Mouse (Mus musculus) lung, adult 18-20 months (tissue): ENCODE results near the gene Ramp2.

ENCODE experiments used
- DNase-seq, 2 experiments: peaks; one replicate each; pipeline ENCODE4 v3.0.0; 2022; ENCODE audit warnings: mixed read lengths in 2 of 2

The Ramp2 gene

DNA sequence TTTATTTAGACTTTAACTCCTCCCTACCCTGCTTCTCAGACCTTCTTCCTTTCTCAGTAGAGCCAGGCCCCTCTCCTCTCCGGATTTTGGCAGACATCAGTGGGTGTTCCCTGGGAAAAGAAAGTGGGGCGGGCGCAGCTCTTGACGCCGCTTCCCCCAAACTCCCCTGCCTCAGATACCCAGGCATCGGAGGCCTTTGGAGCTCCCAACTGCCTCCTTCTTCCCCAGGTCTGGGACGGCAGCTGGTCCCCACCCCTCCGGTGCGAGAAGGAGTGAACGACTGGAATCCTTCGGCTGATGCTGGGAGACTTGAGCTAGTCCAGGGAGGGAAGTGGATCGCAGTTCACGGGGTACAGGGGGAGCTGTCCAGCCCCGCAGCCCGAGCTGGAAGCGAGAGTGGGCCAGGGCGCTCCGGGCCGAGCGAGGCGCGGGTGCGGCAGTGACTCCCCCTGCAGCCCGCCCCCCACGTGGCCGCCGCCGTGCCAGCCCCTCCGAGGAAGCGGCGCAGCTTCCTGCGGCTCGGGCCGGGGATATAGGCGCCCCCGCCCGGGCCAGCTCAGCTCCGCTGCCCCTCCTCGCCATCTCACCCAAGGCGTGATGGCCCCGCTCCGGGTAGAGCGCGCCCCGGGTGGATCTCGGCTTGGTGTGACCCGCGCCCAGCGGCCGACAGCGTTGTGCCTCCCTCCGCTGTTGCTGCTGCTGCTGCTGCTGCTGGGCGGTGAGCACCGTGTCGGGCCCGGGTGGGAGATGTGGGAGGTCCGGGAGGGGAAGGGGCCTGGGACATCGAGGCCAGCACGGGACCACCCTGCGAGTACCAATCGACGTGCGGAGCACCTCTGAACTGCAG lies at the start of gene Ramp2:
Gene Ramp2 (plus strand): TSS at position 174 of the 847 bp plus-strand sequence.
- DNase-seq = peak; percentile 78 to 85

DNA sequence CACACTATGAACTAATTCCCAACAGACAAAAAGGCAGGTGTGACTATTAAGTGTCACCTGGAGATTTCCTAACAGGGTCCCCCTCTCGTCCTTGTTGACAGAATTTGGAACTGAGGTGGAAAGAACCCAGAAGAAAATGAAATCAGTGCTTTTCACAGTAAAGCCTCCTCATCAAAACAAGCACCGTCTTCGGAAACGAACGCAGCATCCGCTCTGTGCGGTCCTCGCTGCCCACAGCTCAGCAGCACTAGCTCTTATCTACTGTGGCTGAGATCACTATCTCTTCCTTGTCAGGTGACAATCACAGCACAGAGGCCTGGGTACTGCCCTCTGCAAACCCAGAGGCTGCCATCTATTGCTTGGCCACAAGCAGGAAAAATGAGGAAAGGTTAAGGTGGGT lies 49.7 kb upstream of the Ramp2 start:
- DNase-seq = no peak

DNA sequence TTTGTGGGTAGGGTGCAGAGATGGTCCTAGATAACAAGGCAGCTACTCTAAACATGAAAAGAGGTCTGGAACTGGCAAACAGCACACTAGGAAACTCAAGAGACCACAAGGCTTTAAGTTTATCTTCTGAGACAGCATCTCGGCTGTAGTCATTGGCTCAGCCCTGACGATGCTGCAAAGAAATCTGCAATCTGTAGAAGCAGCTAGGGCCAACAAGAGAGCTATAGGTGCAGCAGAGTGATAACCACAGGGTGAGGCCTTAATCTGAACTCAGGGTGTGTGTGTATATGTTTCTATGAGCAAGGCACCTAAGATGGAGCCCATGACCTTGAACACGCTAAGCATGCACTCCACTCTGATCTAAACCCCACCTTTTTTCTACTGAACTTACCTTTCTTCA lies 46.3 kb upstream of the Ramp2 start:
- no peak for DNase-seq

DNA sequence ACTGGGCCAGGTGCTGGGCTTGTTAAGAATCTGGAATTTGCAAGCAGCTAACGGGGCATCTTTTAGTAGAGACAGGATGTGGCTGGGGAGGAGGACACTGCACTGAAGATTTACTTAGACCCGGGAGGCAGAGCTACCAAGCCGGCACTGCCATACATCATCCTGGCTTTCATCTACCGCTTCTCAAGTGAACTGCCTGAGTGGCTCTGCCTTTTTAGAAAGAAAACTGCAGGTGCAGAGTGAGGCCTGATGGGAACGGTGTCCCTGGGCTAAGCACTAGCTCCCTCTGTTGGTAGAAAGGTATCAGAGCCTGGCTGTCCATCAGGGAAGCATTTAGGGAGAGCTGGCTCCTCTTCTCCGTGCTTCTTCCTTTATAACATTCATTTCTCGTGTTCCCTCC lies 44.8 kb upstream of the Ramp2 start:
- peak in 1 of 2 experiments; percentile 30 for DNase-seq

DNA sequence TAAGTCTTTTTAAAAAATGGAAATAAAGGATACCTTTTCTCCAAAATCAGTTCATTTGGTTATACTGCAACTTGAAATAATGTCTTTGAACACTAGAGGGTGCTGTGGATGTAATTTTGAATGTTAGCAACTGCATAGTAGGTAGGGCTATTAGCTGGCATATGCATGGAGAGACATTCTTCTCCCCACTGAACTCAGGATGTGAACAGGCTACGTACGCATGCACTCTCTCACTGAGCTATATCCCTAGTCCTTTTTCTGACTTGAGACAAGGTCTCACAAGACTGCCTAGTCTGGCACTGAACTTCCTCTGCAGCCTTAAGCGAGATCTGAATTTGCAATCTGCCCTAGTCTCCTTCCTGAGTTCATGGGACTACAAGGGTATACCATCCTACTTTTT lies 33.9 kb upstream of the Ramp2 start:
- peak in 1 of 2 experiments; percentile 37 for DNase-seq

DNA sequence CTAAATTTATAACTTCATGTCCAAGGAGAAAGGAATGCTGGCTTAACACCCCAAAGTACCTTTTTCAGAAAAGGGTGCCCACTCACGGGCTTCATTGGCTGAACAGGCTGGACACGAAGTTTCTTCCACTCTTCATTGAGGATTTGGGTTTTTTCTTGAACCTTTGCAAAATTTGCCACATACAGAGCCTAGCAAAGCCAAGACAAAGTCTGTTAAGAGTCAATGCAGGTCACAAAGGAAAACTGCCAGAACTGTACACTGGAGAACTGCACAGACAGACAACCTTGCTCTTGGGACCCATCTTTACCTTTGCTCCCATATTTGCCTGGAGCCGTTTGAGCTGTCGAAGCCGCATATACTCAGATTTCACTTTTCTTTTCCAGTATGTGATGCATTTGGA lies 28.9 kb upstream of the Ramp2 start:
- DNase-seq = no peak

DNA sequence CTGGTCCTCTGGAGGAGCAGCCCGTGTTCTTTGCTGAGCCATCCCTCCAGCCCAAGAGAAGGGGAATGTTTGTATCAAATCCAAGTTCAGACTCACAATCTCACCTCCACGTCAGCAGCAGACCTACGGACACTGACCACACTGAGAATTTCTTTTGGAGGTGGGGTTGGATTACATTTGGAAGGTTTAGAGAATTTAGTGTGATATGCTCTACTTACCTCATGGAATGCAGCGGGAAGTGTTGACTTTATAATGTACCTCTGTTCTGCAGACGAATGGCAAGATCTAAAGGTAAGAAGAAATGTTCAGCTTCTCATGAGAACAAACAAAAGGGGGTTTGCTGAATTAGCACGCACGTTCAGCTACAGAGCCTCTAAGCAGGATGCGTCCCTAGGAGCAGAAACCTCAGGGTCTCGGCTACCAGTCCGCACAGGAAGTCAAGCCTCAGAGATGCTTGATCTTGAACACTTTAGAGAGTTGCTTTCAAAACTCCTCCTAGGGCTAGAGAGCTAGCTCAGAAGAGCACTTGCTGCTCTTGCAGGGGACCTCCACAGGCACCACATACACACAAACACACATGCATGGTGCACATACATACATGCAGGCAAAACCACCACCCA lies 27.3 kb upstream of the Ramp2 start:
- no peak for DNase-seq

DNA sequence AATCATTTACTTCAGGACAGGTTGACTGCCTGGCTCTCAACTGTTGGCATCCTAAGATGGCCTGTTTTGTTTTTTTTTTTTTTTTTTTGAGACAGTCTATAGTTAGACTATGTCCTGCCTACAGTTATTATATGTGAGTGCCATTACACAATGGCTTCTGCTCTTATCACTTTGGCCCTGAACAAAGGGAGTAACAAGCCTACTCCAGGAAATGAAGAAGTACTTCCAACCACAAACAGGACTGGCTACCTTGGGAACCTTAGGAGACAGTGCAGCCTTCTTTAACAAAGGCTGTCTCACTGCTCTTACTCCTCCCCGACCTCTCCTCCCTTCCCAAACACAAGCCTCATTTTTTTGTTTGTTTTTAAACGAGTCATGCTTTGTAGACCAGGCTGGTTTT lies 25.0 kb upstream of the Ramp2 start:
- DNase-seq = peak in 1 of 2 experiments; percentile 16

DNA sequence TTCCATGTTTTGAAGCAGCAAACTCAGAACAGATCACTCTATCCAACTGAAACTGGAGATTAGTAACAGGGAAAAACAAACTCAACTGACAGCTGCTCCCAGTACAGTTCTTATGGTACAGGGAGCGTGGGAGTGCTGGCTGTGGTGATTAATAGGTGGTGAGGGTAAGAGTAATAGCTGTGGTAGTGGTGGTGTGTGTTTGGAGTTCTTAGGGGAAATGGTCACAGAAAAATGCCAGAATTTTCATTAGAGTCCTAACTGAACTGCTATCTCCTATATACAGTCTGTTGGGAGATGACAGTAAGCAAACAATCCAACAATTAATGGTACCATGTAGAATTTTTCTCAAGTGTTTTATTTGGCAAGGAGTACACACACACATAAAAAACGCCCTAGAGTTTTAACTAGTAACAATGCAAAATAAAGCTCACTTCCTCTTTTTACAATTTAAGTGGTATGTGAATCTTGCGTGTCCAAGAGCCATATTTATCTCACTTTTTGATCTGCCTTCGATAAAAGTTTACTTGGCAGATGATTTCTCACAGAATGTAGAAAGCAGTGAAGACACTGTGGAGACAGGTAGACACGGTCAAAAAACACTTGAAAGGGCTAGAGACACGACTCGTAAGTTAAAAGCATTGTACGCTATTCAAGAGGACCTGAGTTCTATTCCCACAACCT lies 24.4 kb upstream of the Ramp2 start:
- no peak for DNase-seq

DNA sequence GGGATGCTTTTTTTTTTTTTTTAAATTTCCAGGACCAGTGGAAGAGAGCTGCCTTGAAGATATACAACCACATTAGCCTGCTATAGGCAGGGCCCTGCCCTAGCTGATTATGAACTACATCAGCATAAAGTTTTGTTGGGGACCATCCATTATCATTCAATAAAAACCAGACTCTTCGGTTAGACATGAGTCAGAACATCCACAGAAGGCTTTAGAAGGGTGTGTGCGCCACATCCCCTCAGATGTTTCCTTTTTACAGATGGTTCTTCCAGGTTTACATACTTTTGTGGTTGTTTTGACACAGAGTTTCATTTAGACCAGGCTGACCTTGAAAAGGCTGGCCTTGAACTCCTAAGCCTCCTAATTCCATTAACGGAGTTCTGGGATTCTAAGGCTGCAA lies 21.5 kb upstream of the Ramp2 start:
- no peak for DNase-seq

DNA sequence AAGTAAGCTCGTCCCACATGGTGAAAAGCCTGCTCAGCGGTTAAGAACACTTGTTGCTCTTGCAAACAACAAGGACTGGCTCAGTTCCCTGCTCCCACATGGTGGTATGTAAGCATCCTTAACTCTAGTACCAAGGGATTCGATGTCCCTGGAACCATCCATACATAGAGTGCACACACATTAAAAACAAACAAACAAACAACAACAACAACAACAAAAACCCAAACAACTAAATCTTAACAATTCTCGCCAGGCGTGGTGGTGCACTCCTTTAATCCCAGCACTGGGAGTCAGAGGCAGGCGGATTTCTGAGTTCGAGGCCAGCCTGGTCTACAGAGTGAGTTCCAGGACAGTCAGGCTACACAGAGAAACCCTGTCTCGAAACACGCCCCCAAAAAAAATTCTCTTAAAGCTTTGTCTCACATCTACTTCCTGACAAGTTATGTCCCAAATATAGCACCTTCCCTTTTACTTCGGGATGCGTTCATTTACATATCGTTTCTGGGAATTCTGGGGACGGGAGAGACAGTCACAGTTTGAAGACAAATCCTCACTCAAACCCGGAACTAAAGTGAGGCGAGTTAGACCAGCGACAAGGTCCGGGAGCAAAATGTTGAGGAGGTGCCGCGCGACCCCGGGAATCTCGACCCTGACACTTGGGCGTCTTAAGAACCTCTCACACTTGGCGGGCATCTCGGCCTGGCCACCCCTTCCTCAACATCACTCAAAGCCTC lies 20.3 kb upstream of the Ramp2 start:
- peak in 1 of 2 experiments; percentile 37 for DNase-seq

DNA sequence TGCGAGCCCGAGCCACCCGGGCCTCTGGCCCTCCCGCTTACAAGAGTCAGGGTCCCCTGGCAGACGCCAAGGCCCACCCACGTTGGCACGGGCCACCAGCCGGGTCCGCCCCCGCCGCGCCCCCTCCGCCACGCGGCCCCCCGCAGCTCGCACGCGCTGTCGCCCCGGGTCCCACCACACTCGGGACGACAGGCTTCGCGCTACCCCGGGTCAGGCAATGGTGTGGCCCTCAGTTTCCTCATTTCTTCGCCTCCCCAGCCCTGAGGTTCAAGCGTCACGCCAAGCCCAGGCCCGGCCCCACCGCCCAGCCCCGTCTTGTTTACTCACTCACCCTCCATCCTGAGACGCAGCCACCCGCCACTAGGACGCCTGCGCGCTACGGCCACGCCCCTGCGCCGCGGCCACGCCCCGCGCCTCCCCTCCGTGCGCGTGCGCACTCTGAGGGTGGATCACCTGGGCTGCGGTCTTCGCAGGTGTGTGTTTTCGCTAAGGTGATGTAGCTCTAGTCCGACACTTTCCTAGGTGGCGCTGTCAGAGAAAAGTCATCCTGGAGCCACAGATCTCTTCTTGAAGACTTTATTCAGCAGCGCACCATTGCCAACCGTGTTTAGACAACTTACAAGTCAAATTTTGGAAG lies 19.6 kb upstream of the Ramp2 start, which contains the start of gene Ezh1:
Gene Ezh1 (minus strand): TSS at position 399 of the 637 bp plus-strand sequence.
- DNase-seq = peak; percentile 93 to 95

DNA sequence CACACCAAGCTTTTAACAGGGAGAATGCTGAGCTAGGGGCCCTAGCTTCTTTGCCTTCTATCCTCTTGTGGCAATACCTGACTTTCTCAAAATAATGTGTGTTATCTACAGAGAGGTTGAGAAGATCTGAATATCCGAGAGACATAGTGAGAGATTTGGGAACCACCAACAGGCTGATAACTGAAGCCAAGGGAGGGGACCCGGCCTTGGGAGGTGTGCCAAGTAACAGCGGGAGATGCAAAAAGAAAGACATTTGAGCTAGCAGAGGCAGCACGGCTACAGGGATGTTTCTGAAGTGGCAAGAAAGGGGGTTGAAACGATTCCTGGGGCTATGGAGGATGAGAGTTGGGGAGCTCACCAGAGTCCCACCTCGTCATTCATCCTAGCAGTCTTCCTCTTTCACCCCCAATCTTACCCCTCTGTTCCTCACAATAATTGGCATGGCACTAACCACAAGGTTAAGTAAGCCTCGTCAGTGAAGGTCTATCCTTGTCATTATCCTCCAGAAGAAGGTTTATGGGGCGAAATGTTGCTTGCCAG lies 16.4 kb upstream of the Ramp2 start:
- DNase-seq = peak; percentile 52 to 62

DNA sequence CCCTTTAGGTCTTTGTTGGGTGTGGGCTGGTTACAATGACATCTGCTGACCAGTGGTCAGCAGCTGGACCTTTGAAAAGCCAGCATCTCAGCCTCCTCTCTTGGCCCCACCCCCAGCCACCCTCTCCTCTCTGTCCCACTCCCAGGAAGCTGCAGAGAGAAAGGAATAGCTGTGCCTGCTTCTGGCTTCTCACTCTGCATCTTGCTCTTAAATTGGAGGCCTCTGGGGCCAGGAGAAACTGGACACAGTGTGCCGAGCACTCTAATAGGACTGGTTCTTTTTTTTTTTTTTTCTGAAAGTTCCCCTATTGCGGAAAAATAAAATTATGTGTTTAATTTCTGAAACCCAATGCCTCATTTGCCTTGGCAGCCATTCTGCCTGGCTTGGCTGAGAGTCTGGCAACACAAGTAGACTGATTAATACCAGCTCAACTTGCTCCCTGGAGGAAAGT lies 15.7 kb upstream of the Ramp2 start:
- peak in 1 of 2 experiments; percentile 75 for DNase-seq

DNA sequence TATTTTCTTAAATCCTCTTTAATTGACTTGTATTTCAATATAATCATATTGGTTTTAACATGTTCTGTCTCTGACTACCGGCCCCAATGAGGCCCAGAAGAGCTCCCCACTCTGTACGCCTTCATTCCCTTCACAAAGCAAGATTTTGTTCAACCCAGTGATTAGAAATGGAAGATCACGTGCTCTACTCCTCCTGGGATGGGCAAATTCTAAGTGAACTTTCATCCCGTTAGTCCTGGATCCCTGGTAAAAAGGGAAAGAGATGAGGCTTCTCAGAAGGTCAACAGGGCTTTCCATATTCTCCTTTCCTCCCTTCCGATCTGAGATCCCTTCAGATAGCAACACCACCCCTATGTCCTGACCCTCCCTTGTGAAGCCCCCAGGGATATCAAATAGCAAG lies 15.3 kb upstream of the Ramp2 start:
- no peak for DNase-seq

DNA sequence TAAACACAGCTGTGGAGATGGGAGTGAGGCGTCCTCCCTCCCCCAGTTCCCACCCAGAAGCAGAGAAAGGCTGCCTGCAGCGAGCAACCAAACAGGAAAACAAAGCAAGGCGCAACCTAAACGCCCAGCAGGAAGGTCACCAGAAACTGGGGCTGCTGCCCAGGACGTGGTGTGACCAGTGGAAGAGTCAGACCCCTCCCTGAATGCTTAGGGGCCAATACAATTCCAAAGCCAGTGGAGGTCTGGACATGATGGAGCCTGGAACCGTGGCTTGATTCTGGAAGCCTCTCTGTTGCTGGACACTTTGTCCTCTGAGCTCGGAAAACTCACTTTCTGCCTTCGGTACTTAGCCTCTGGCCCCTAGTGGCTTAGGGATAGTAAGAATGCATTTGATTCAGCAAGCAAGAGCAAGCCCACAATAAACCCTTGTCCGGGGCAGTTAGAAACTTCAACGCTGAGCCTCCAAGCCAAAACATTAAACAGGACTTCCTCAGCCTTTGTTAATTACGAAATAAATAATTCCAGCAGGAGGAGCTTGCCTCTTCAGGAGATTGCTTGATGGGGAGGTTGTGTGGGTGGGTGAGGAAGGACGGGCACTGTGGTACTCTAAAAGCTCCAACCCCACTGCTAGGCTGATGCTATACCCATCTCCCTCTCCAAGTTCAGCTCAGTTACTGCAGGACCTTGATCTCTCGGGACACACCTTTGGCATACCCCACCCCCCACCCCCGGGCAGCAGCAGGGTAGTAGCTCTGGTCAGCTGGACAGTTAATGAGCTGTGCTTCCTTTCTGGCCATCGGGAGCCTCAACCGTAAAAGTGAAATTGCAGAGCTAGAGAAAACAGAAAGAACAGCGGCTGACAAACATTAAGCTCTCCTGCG lies 14.6 kb upstream of the Ramp2 start:
- peak; percentile 85 to 90 for DNase-seq

DNA sequence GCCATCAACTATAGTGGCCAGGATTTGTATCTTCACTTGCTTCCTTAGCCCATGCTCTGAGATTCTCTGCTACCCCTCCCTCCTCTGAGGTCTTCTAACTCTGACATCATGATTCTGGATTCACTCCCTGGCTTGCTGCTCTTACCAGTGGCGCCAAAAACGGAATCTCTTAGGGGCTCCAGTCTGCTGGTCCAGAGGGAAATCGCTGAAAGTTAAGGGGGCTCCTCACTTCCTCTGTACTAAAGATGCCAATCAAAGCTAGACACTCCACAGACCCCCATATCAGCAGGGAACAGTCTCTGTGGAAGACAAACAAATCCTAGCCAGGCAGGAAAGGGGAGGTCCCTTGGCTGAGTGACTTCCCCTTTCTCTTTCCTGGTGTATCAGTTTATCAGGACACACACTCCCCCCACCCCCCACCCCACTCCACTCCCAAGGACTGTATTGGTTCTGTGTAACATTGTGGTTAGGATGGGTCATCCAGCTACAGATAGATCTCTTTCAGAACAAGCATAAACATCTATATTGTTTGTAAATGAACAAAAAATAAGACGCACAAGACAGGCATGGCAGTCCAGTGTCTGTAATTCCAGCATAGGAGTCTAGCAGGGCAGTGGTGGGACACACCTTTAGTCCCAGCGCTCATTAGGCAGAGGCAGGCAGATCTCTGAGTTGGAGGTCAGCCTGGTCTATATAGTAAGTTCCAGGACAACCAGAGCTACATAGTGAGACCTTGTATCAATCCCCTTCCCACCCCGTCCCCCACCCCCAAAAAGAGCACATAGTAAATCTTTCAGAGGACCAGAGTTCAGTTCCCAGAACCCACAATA lies 13.6 kb upstream of the Ramp2 start:
- DNase-seq = peak; percentile 74 to 85

DNA sequence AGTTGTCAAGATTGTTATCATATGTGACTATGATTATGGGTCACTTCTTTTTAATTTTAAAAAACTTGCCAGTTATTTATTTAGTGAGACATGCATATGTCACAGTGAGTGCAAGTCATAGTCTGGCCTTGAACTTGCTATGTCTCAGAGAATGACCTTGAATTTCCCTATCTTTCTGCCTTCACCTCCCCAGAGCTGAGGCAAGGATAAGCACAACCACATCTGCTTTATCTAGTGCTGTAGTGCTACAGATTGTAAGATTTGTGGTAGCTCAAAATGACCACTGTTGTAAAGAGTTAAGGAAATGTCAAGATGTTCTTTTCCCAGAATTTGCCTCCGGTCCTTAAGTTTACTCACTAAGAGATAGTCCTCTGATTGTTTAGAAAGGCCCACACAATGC lies 12.6 kb upstream of the Ramp2 start:
- DNase-seq = no peak

DNA sequence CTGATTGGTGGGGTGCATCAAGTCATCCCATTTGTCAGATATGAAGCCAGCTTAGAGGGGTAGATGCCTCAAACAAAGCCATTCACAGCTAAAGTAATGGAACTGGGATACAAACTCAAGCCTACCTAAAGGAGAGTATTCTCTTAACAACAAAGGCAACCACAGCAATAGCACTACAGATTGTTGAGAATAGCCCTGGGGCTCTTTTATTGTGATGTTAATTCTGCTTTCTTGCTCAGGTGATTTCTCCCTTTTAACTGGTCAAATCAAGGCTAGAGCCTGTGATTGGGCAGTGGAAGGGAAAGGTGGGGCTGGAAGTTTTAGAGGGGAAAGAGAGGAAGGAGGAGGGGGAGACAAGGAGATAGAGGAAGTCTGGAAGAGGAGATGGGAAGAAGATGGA lies 11.7 kb upstream of the Ramp2 start:
- DNase-seq = no peak

DNA sequence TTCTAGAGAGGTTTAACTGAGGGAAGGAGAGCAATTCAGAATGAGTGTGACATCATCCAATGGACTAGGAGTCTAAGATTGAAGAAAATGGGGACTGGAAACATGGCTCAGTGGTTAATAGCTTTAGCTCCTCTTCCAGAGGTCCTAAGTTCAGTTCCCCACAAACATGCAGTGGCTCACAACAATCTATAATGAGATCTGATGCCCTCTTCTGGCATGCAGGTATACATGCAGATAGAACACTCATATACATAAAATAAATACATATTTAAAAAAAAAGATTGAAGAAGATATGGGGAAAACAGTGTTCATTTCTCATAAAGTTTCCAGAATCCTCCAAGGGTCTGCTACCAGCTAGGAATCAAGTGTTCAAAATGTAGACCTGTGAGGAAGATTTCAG lies 10.4 kb upstream of the Ramp2 start:
- no peak for DNase-seq
